Mouse (Mus musculus) embryonic facial prominence, embryonic 12.5 days (tissue): ENCODE results near the gene Slc44a5. TPM values are rescaled to one million over a fixed set of nuclear protein-coding genes. Genes with fewer than 3 reads are reported as not detected.
"Not testable (repeated sequence)": the region's sequence is repeated elsewhere in the genome, so short reads cannot be mapped to it uniquely, and the experiment has no call there.

Experiments
- ATAC-seq: fragments of 200-750 bp; cut with Nextera tagmentation; 2 replicates; pipeline ENCODE4 v1.8.0; 2017; ENCODE audit not compliant: insufficient number of reproducible peaks, insufficient read depth, low FRiP score, low TSS enrichment
- H3K27ac ChIP-seq: fragments of 300-500 bp; sonication (generic); 2 replicates; pipeline ENCODE4 v1.5.1; 2016; ENCODE audit warnings: mild to moderate bottlenecking
- H3K27me3 ChIP-seq: fragments of 300-500 bp; sonication (generic); 2 replicates; pipeline ENCODE4 v1.6.1; 2016; ENCODE audit warnings: mild to moderate bottlenecking, moderate library complexity
- H3K36me3 ChIP-seq: fragments of 300-500 bp; sonication (generic); 2 replicates; pipeline ENCODE4 v1.6.1; 2016; ENCODE audit warnings: mild to moderate bottlenecking
- H3K4me1 ChIP-seq: fragments of 300-500 bp; sonication (generic); 2 replicates; pipeline ENCODE4 v1.6.1; 2016
- H3K4me2 ChIP-seq: fragments of 300-500 bp; sonication (generic); replicated peaks from 2 replicates; pipeline ENCODE4 v1.6.1; 2016; ENCODE audit warnings: mild to moderate bottlenecking, moderate library complexity
- H3K4me3 ChIP-seq: fragments of 300-500 bp; sonication (generic); 2 replicates; pipeline ENCODE4 v1.5.1; 2016; ENCODE audit warnings: mild to moderate bottlenecking
- H3K9ac ChIP-seq: fragments of 300-500 bp; sonication (generic); 2 replicates; pipeline ENCODE4 v1.6.1; 2016; ENCODE audit warnings: mild to moderate bottlenecking, moderate library complexity
- H3K9me3 ChIP-seq: fragments of 300-500 bp; sonication (generic); 2 replicates; pipeline ENCODE4 v1.6.1; 2016; ENCODE audit warnings: mild to moderate bottlenecking, moderate library complexity
- WGBS: fragments of 180-500 bp; shearing (Covaris S2); methylation state at CpG from one replicate; pipeline ENCODE4 v1.1.7; 2016; 5-methylcytosine and 5-hydroxymethylcytosine counted together
- polyA plus RNA-seq: library from polyadenylated mRNA; unstranded; fragments of >200 nt; fragmentation: Nextera tagmentation; extraction: Ambion mirVana; gene quantifications from 2 replicates; pipeline ENCODE4 v1.2.1, GENCODE M21; 2016

The Slc44a5 gene
- polyA plus RNA-seq, 1 experiment from 2014 or later: 2.1 TPM

DNA sequence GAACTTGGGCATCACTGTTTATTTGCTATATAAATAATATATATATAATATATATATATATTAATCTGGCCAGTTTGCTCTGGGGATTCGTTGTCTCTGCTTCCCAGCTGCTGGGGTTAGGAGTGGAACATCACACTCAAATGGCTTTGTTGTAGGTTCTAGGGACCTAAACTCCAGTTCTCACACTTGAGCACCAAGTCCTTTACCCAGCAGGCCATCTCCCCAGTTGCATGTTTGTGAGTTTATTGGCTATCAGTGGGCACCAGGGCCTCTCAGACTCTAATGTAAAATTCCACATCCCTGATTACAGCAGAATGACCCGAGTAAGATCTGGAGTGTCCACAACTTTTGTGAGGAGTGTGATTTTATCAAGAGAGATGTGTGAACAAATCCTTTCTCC lies 161.5 kb downstream of the Slc44a5 start:
- H3K36me3 ChIP-seq: no peaks in the 10 kb centered on the region
- H3K9me3 ChIP-seq: no peaks in the 10 kb centered on the region
- H3K27ac ChIP-seq: no peak overlapping the region
- ATAC-seq: no peak
- H3K4me1 ChIP-seq: no peaks in the 10 kb centered on the region
- no peak overlapping the region for H3K4me3 ChIP-seq
- H3K9ac ChIP-seq: no peak overlapping the region
- no peak overlapping the region for H3K4me2 ChIP-seq
- H3K27me3 ChIP-seq: no peaks in the 10 kb centered on the region
- WGBS: 74% methylated on average over 2 of the region's 2 CpGs

GRCm38 (mm10) chr3:154136501-154136900 lies 163.3 kb downstream of the Slc44a5 start:
- H3K27ac ChIP-seq: no peak overlapping the region
- H3K9ac ChIP-seq: no peak overlapping the region
- H3K36me3 ChIP-seq: no peaks in the 10 kb centered on the region
- WGBS: 79% methylated on average over 3 of the region's 3 CpGs
- ATAC-seq: no peak
- H3K4me3 ChIP-seq: no peak overlapping the region
- no peak overlapping the region for H3K4me2 ChIP-seq
- no peaks in the 10 kb centered on the region for H3K9me3 ChIP-seq
- H3K27me3 ChIP-seq: no peaks in the 10 kb centered on the region
- no peaks in the 10 kb centered on the region for H3K4me1 ChIP-seq

GRCm38 (mm10) chr3:154141346-154141745 lies 168.1 kb downstream of the Slc44a5 start:
- H3K9ac ChIP-seq: no peak overlapping the region
- H3K36me3 ChIP-seq: no peaks in the 10 kb centered on the region
- 85% methylated on average over 4 of the region's 4 CpGs for WGBS
- H3K9me3 ChIP-seq: no peaks in the 10 kb centered on the region
- H3K4me3 ChIP-seq: no peak overlapping the region
- H3K27me3 ChIP-seq: no peaks in the 10 kb centered on the region
- H3K27ac ChIP-seq: no peak overlapping the region
- no peak overlapping the region for H3K4me2 ChIP-seq
- H3K4me1 ChIP-seq: no peaks in the 10 kb centered on the region
- no peak for ATAC-seq

GRCm38 (mm10) chr3:154142618-154143017 lies 169.4 kb downstream of the Slc44a5 start:
- H3K9ac ChIP-seq: no peak overlapping the region
- no peak overlapping the region for H3K4me3 ChIP-seq
- WGBS: 87% methylated on average over 4 of the region's 4 CpGs
- ATAC-seq: no peak
- H3K36me3 ChIP-seq: no peaks in the 10 kb centered on the region
- no peak overlapping the region for H3K4me2 ChIP-seq
- H3K4me1 ChIP-seq: no peaks in the 10 kb centered on the region
- no peaks in the 10 kb centered on the region for H3K27me3 ChIP-seq
- no peak overlapping the region for H3K27ac ChIP-seq
- H3K9me3 ChIP-seq: no peaks in the 10 kb centered on the region

- no peaks in the 10 kb centered on the region for H3K9me3 ChIP-seq
- no peak overlapping the region for H3K9ac ChIP-seq
- no peak overlapping the region for H3K4me3 ChIP-seq
- no peaks in the 10 kb centered on the region for H3K36me3 ChIP-seq
- H3K4me1 ChIP-seq: no peaks in the 10 kb centered on the region
- WGBS: 76% methylated on average over 4 of the region's 4 CpGs
- no peak for ATAC-seq
- H3K27ac ChIP-seq: no peak overlapping the region
- no peaks in the 10 kb centered on the region for H3K27me3 ChIP-seq
- H3K4me2 ChIP-seq: no peak overlapping the region
Measured at GRCm38 (mm10) chr3:154145750-154146149, 172.5 kb downstream of the Slc44a5 start.

DNA sequence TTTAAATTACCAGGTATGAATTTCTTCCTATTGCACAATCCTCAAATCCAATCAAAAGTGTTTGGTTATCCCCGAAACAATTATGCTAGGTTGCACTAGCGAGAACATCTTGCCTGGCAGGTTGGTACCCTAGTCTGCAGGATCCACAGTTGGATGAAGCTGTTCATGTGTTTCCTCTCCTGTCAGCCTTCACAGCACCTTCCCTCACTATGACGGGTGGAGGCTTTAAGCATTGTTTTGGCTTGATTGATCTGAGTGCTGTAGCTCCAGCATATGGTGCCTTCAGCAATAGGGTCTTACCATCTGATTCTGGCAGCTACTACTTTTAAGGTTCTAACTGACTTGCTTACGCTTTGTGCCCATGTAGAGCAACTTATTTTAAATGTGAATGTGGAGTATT lies 176.5 kb downstream of the Slc44a5 start:
- Histone ChIP-seq H3K4me3 (no peak overlapping the region), H3K4me2 (no peak overlapping the region), H3K9ac (no peak overlapping the region), H3K27ac (no peak overlapping the region), H3K4me1 (no peaks in the 10 kb centered on the region), H3K9me3 (no peaks in the 10 kb centered on the region), H3K27me3 (no peaks in the 10 kb centered on the region), H3K36me3 (no peaks in the 10 kb centered on the region)
- 81% methylated on average over 4 of the region's 4 CpGs for WGBS
- ATAC-seq: no peak

- not testable (repeated sequence) for H3K4me1 ChIP-seq, H3K4me2 ChIP-seq, H3K36me3 ChIP-seq, ATAC-seq, H3K27me3 ChIP-seq, H3K9me3 ChIP-seq, H3K4me3 ChIP-seq, H3K9ac ChIP-seq, H3K27ac ChIP-seq
- WGBS: 73% methylated on average over 3 of the region's 3 CpGs
Measured at GRCm38 (mm10) chr3:154153541-154153940, 180.3 kb downstream of the Slc44a5 start.

DNA sequence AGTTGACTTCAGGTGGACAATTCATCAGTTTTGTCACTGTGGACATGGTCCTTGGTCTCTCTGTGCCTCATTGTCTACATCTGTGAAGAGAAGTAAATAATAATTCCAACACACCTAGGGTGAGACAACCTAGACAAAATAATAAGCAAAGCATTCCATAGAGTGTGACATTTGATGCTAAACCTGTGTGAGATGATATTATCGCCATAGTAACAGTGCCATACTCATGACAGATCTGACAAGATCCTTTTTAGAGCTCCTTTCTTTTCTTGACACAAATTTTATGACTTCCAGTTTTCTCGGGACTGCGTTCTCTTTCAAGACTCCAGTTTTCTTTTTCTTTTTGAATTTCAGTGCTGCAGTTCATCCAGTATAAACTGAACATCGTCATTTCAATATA lies 192.6 kb downstream of the Slc44a5 start:
- 87% methylated on average over 4 of the region's 4 CpGs for WGBS
- no peak for ATAC-seq
- Histone ChIP-seq H3K4me3 (no peak overlapping the region), H3K4me2 (no peak overlapping the region), H3K9me3 (no peaks in the 10 kb centered on the region), H3K27me3 (no peaks in the 10 kb centered on the region), H3K9ac (no peak overlapping the region), H3K4me1 (no peaks in the 10 kb centered on the region), H3K36me3 (no peaks in the 10 kb centered on the region), H3K27ac (no peak overlapping the region)

- H3K27me3 ChIP-seq: no peaks in the 10 kb centered on the region
- 58% methylated on average over 10 of the region's 10 CpGs for WGBS
- peaks cover 9% of the 10 kb centered on the region; the same call in 1 of the 2 replicates for H3K4me1 ChIP-seq
- no peak overlapping the region for H3K4me3 ChIP-seq
- no peak overlapping the region for H3K9ac ChIP-seq
- H3K9me3 ChIP-seq: no peaks in the 10 kb centered on the region
- H3K4me2 ChIP-seq: no peak overlapping the region
- H3K36me3 ChIP-seq: no peaks in the 10 kb centered on the region
- H3K27ac ChIP-seq: no peak overlapping the region
- ATAC-seq: no peak
Measured at GRCm38 (mm10) chr3:154171881-154172592, 198.8 kb downstream of the Slc44a5 start.

- 80% methylated on average over 5 of the region's 5 CpGs for WGBS
- ATAC-seq: no peak
- H3K9me3 ChIP-seq: no peaks in the 10 kb centered on the region
Measured at GRCm38 (mm10) chr3:154172593-154172965, 199.3 kb downstream of the Slc44a5 start.

GRCm38 (mm10) chr3:154173556-154173955 lies 200.3 kb downstream of the Slc44a5 start:
- no peak overlapping the region for H3K4me3 ChIP-seq
- peaks cover 9% of the 10 kb centered on the region; the same call in 1 of the 2 replicates for H3K4me1 ChIP-seq
- H3K36me3 ChIP-seq: no peaks in the 10 kb centered on the region
- no peak overlapping the region for H3K4me2 ChIP-seq
- H3K27ac ChIP-seq: no peak overlapping the region
- WGBS: 49% methylated on average over 1 of the region's 1 CpGs
- H3K9me3 ChIP-seq: no peaks in the 10 kb centered on the region
- H3K27me3 ChIP-seq: no peaks in the 10 kb centered on the region
- H3K9ac ChIP-seq: no peak overlapping the region
- ATAC-seq: no peak

More at GRCm38 (mm10) chr3:154172593-154172965, 199.3 kb downstream of the Slc44a5 start:
- no peak overlapping the region for H3K9ac ChIP-seq
- no peak overlapping the region for H3K27ac ChIP-seq
- no peak overlapping the region for H3K4me3 ChIP-seq
- no peaks in the 10 kb centered on the region for H3K27me3 ChIP-seq
- no peak overlapping the region for H3K4me2 ChIP-seq
- no peaks in the 10 kb centered on the region for H3K36me3 ChIP-seq
- peaks cover 9% of the 10 kb centered on the region; the same call in 1 of the 2 replicates for H3K4me1 ChIP-seq

GRCm38 (mm10) chr3:154174031-154174430 lies 200.8 kb downstream of the Slc44a5 start:
- WGBS: 56% methylated on average over 9 of the region's 9 CpGs
- no peak for ATAC-seq
- no peak overlapping the region for H3K4me3 ChIP-seq
- H3K27ac ChIP-seq: no peak overlapping the region
- peaks cover 9% of the 10 kb centered on the region; the same call in 1 of the 2 replicates for H3K4me1 ChIP-seq
- no peak overlapping the region for H3K9ac ChIP-seq
- H3K9me3 ChIP-seq: no peaks in the 10 kb centered on the region
- no peaks in the 10 kb centered on the region for H3K27me3 ChIP-seq
- no peaks in the 10 kb centered on the region for H3K36me3 ChIP-seq
- H3K4me2 ChIP-seq: no peak overlapping the region
